Mouse (Mus musculus) lung, embryonic 14.5 days (tissue): ENCODE measurements at regions not wholly inside any gene's neighbourhood (a gene's known extent, or its start where the extent isn't known, plus 50 kb on each side); places are given as distances from the start of the nearest gene placed in this dataset.

Experiments
- ATAC-seq: fragments of 200-750 bp; cut with Nextera tagmentation; 2 replicates; pipeline ENCODE4 v1.8.0; 2017; ENCODE audit warnings: mild to moderate bottlenecking, moderate TSS enrichment, moderate library complexity; ENCODE audit not compliant: insufficient read depth
- DNase-seq: peaks from one replicate; pipeline ENCODE4 v3.0.0-alpha.2; 2015
- H3K27ac ChIP-seq: fragments of 300-500 bp; sonication (generic); 2 replicates; pipeline ENCODE4 v1.5.1; 2014; ENCODE audit warnings: low read depth, mild to moderate bottlenecking, moderate library complexity
- H3K27me3 ChIP-seq: fragments of 300-500 bp; sonication (generic); 2 replicates; pipeline ENCODE4 v1.6.1; 2014; ENCODE audit warnings: low read length, control low read depth; ENCODE audit not compliant: insufficient read depth
- H3K36me3 ChIP-seq: fragments of 300-500 bp; sonication (generic); 2 replicates; pipeline ENCODE4 v1.6.1; 2014; ENCODE audit warnings: control low read depth; ENCODE audit not compliant: insufficient read depth
- H3K4me1 ChIP-seq: fragments of 300-500 bp; sonication (generic); 2 replicates; pipeline ENCODE4 v1.6.1; 2014; ENCODE audit warnings: antibody characterized with exemption, control low read depth; ENCODE audit not compliant: insufficient read depth
- H3K4me2 ChIP-seq: fragments of 300-500 bp; sonication (generic); 2 replicates; pipeline ENCODE4 v1.6.1; 2014; ENCODE audit warnings: mild to moderate bottlenecking
- H3K4me3 ChIP-seq: fragments of 300-500 bp; sonication (generic); 2 replicates; pipeline ENCODE4 v1.5.1; 2014; ENCODE audit warnings: low read depth, low read length
- H3K9ac ChIP-seq: fragments of 300-500 bp; sonication (generic); 2 replicates; pipeline ENCODE4 v1.6.1; 2014
- H3K9me3 ChIP-seq: fragments of 300-500 bp; sonication (generic); 2 replicates; pipeline ENCODE4 v1.6.1; 2016; ENCODE audit warnings: low read depth, low read length, control low read depth
- CTCF ChIP-seq: IDR thresholded peaks from 2 replicates; pipeline ENCODE4 v1.5.1; 2016; ENCODE audit warnings: antibody characterized with exemption, low read depth
- WGBS: fragments of 180-500 bp; shearing (Covaris S2); extraction: QIAGEN DNeasy Blood & Tissue Kit; methylation state at CpG from one replicate; pipeline ENCODE4 v1.1.7; 2014; 5-methylcytosine and 5-hydroxymethylcytosine counted together

DNA sequence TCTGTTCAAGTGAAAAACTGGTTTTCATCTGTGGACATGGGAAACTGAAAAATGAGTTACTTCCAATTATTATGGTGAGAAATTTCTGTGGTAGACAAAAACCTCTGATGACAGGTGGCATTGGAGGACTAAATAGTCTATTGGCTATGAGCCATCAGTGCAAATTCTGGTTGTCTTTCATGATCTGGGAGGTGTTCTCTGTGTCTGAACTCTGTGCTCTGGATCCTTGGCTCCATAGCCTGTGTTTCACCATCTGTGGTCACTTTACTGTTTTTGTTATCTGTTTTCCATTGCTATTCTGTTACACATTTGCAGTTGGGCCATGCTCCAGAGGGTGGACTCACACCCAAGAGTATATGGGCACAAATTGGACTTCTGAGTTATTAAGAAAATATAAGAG, 359.9 kb downstream of the Btg1 start:
- Histone ChIP-seq H3K4me2 (no peak overlapping the region), H3K4me1 (no peaks in the 10 kb centered on the region), H3K27ac (no peak overlapping the region), H3K4me3 (no peak overlapping the region), H3K9ac (no peak overlapping the region), H3K27me3 (no peaks in the 10 kb centered on the region), H3K9me3 (no peaks in the 10 kb centered on the region), H3K36me3 (no peaks in the 10 kb centered on the region)
- no peak for TF ChIP-seq CTCF
- ATAC-seq (no peak), DNase-seq (no peak)

DNA sequence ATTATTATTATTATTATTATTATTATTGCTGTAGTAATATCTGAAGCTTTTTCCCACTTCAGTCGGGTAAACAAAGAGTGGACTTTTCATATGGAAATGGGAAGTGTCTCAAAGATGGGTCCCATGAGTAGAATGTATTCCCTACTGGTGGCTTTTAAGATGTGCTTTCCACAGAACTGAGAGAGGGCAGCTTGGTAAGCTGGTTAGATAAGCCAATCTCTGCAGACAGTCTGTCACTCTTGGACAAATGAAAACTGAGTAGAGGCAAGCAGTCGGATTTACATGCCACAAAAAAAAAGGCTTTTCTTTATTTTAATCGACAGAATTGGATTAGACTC, 363.7 kb downstream of the Btg1 start:
- Histone ChIP-seq H3K4me3 (no peak overlapping the region), H3K36me3 (no peaks in the 10 kb centered on the region), H3K4me1 (no peaks in the 10 kb centered on the region), H3K9ac (no peak overlapping the region), H3K27me3 (no peaks in the 10 kb centered on the region), H3K9me3 (no peaks in the 10 kb centered on the region), H3K27ac (no peak overlapping the region), H3K4me2 (no peak overlapping the region)
- no peak for TF ChIP-seq CTCF
- ATAC-seq (no peak), DNase-seq (no peak)
- 76% methylated on average over 3 of the region's 3 CpGs for WGBS

DNA sequence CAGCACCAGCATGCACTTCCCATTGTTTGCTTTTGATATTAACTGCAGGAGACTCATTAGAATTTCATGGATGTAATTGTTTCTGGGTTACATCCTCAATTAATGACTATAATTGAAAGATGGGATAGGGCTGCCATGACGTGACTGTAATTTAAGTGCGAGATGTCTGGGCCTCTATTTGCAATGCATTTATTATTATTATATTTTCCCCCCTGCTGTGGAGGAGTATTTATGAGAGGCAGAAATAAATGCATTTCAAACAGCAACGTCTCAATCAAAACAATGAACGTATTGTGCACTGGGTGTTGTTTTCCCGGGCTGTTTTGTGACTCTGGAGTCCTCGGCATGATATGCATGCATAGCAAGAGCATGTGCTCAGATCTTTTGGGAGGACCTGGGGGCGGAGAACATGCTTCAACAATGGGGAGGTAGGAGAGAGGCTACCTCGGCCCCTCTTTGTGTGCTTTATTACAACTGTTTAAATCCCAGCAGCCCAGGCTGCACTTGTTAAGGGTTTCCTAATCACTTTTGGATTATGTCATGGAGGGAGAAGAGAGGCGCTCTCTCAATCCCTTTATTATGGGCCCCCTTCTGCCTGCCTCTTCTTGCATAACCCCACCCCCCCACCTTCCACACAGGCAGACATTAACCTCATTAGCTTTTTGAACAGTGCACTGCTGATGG, 364.2 kb downstream of the Btg1 start:
- no peak overlapping the region for H3K4me2 ChIP-seq

DNA sequence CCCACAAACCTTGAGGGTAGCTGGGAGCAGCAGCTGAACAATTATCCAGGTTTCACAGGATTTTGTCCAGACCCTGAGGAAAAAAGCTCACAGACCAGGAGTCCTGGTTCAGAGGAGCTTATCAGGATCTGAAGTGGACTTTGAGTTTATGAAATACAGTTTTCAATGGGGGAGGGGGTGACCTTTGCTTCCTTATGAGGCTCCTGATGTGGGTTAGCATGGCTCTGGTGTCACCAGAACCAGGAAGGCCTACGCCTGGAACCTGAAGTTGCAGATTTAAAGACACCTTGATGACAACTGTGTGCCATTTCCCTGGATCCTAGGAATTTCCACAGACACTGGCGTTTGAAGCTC, 364.7 kb downstream of the Btg1 start:
- Histone ChIP-seq H3K9me3 (no peaks in the 10 kb centered on the region), H3K4me3 (no peak overlapping the region), H3K4me1 (no peaks in the 10 kb centered on the region), H3K27ac (no peak overlapping the region), H3K27me3 (no peaks in the 10 kb centered on the region), H3K9ac (no peak overlapping the region), H3K36me3 (no peaks in the 10 kb centered on the region), H3K4me2 (no peak overlapping the region)
- WGBS, result 79% methylated on average over 2 of the region's 2 CpGs
- ATAC-seq (no peak), DNase-seq (no peak)
- no peak for TF ChIP-seq CTCF

More for the DNA sequence above, 364.2 kb downstream of the Btg1 start:
- Histone ChIP-seq H3K27ac (no peak overlapping the region), H3K27me3 (no peaks in the 10 kb centered on the region), H3K4me3 (no peak overlapping the region), H3K9me3 (no peaks in the 10 kb centered on the region), H3K36me3 (no peaks in the 10 kb centered on the region), H3K4me1 (no peaks in the 10 kb centered on the region), H3K9ac (no peak overlapping the region)
- no peak for ATAC-seq
- no peak for DNase-seq
- 79% methylated on average over 9 of the region's 9 CpGs for WGBS
- TF ChIP-seq CTCF, result no peak

DNA sequence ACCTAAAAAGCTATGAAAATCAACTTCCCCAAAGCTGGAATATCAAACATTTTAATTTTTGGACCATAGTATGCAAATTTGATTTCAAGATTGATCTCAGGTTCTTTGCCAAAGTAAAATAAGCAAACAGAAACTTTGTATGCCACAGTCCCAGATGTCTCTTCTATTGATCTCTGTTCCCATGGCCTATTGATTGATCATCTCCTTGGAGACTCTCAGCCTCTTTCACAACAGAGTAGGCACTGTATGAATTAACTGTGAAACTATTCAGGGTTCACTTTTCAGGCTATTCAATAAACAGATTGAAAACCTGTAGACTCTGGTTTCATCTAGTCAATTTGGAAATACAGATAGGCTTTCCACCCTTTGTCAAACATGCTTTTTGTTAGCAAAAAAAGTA, 384.1 kb downstream of the Btg1 start:
- H3K9ac ChIP-seq, result no peak overlapping the region

DNA sequence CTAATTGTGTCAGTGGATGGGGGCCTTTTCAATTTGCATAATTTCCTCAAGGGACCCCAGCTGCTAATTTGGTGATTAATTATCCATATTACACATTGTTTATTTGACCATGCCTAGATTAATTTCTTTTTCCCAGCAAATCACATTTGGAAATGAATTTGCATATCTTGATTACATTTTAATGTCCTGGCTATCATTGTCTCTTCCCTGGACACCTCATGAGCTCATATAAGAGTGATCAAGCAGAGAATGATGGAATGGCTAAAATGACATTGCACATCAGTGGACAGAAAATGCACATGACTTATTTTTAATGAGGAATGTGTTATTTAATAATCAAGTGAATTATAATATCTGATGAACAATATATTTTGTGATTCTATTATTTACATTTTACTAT, 392.1 kb downstream of the Btg1 start:
- no peaks in the 10 kb centered on the region for H3K9me3 ChIP-seq
- no peaks in the 10 kb centered on the region for H3K4me1 ChIP-seq
- TF ChIP-seq CTCF, result no peak
- no peak overlapping the region for H3K27ac ChIP-seq
- no peak overlapping the region for H3K4me3 ChIP-seq
- no peak overlapping the region for H3K9ac ChIP-seq
- ATAC-seq (no peak), DNase-seq (no peak)
- no peaks in the 10 kb centered on the region for H3K36me3 ChIP-seq
- no peaks in the 10 kb centered on the region for H3K27me3 ChIP-seq
- no peak overlapping the region for H3K4me2 ChIP-seq

More for the DNA sequence above, 384.1 kb downstream of the Btg1 start:
- no peak for ATAC-seq
- Histone ChIP-seq H3K4me1 (no peaks in the 10 kb centered on the region), H3K9me3 (no peaks in the 10 kb centered on the region), H3K27ac (no peak overlapping the region), H3K4me2 (no peak overlapping the region), H3K36me3 (no peaks in the 10 kb centered on the region), H3K27me3 (no peaks in the 10 kb centered on the region), H3K4me3 (no peak overlapping the region)
- no peak for DNase-seq
- TF ChIP-seq CTCF, result no peak

DNA sequence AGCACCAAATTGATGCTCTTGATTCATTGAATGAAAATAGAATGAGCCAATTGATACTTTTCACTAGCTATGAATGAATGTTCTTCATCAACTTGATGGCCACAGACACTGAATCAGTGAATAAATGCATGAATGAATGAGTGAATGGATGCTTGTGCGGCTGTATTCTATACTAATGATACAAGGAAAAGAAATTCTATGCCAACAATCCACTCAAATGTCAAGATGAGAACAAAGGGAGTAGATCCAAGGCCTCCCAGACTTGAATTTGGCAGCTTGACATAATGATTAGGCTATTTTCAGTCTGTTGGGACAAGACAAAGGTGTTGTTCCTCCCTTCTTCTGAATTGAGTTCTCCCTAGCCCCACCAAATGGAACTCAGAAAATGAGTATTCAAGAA, 393.1 kb downstream of the Btg1 start:
- ATAC-seq (no peak), DNase-seq (no peak)
- no peaks in the 10 kb centered on the region for H3K27me3 ChIP-seq
- no peak overlapping the region for H3K9ac ChIP-seq
- 96% methylated on average over 1 of the region's 1 CpGs for WGBS
- no peaks in the 10 kb centered on the region for H3K36me3 ChIP-seq
- no peak overlapping the region for H3K4me2 ChIP-seq
- no peak overlapping the region for H3K4me3 ChIP-seq
- H3K9me3 ChIP-seq, result no peaks in the 10 kb centered on the region
- H3K4me1 ChIP-seq, result no peaks in the 10 kb centered on the region
- no peak for TF ChIP-seq CTCF
- no peak overlapping the region for H3K27ac ChIP-seq

DNA sequence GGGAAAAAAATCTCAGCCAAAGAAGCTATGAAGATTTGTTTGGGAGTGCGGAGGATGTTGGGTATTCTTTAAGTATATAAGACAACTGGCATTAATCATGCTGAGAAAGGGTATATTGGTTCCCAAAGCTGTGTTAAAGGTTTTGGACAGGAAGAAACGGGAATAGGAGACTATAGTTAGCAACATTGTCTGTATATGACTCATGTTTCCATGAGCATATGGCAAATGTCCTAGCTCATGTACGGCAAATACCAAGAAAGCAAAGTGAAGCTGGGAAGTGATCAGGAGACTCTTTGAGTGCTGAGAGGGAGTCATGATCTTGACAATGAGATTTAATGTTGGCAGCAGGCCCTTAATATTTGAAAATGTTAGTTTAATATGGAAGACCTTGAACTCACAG, 401.8 kb downstream of the Btg1 start:
- no peak for ATAC-seq
- TF ChIP-seq CTCF, result no peak

More for the DNA sequence above, 401.8 kb downstream of the Btg1 start:
- no peaks in the 10 kb centered on the region for H3K9me3 ChIP-seq
- no peak overlapping the region for H3K4me2 ChIP-seq
- H3K27me3 ChIP-seq, result no peaks in the 10 kb centered on the region
- WGBS, result 55% methylated on average over 3 of the region's 3 CpGs
- no peak for DNase-seq
- no peak overlapping the region for H3K4me3 ChIP-seq
- H3K27ac ChIP-seq, result no peak overlapping the region
- no peaks in the 10 kb centered on the region for H3K4me1 ChIP-seq
- H3K9ac ChIP-seq, result no peak overlapping the region
- no peaks in the 10 kb centered on the region for H3K36me3 ChIP-seq
